Mouse (Mus musculus) Patski (cell line): ENCODE measurements around the gene Gper1. TPM values are rescaled to one million over a fixed set of nuclear protein-coding genes. Genes with fewer than 3 reads are reported as not detected.
A peak's percentile ranks its signal among the peaks of the same experiment; 100 is the strongest.

ENCODE experiments used
- ATAC-seq: fragments of 100-300 bp; one replicate; pipeline ENCODE4 v1.8.0; 2021
- CTCF ChIA-PET: fragments of 350-600 bp; sonication (Branson Sonifier 250); formaldehyde crosslinking; loops from one replicate; lab custom pipeline; 2022; ENCODE audit warnings: inconsistent platforms; lab: Charles Lee
- POLR2A ChIA-PET: fragments of 350-600 bp; sonication (Branson Sonifier 250); formaldehyde crosslinking; loops from one replicate; lab custom pipeline; 2022; ENCODE audit warnings: antibody characterized with exemption, inconsistent platforms; lab: Charles Lee
- DNase-seq: peaks from one replicate; pipeline ENCODE4 v3.0.0-alpha.2; 2011; ENCODE audit warnings: low read depth, low spot score
- H3K27me3 ChIP-seq: fragments of 371-371 bp; one replicate; pipeline ENCODE4 v1.5.1; 2021
- CTCF ChIP-seq: fragments of 100-300 bp; IDR thresholded peaks from one replicate; pipeline ENCODE4 v1.5.1; 2021
- in situ Hi-C: fragments of 300-500 bp; cut with MboI; formaldehyde crosslinking; loops from 3 replicates; pipeline ENCODE4 v1.11.1; 2018; ENCODE audit warnings: low pct_unique_long_range_greater_than_20kb, mixed read lengths
- polyA plus RNA-seq: library from polyadenylated mRNA; unstranded; gene quantifications from one replicate; pipeline ENCODE4 v1.2.3, GENCODE M21; 2021

Gene Gper1
- polyA plus RNA-seq, 1 experiment from 2014 or later: 0.58 TPM

DNA sequence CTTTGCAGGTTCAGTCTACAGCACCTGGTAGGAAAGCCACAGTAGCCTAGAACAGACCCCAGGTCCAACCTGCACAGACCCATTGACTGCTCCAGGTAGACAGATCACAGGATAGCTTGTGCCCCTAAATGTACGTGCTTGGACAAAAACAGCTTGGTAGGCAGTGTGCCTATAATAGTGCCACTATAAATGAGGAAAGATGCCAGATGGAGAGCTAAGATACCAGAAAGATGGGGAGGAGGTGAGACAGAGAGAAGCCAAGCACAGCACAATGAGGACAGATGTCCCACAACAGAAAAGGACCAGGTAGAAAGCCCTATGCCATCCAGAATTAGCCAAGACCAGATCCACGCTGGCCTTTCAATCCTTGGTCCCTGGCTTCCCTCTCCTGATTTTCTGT is 20.8 kb upstream of the Gper1 start:
- ChIA-PET CTCF (interaction anchor here (1.1 to 2.1 kb wide), 3 partner anchors 37 to 120 kb away, joined by 3 to 6 read pairs (median 3); no protein-coding TSS in a partner anchor), POLR2A (no interaction called here)
- no peak for ATAC-seq
- TF ChIP-seq CTCF: no peak
- no peak for DNase-seq
- in situ Hi-C loops: loop anchor here (5.0 kb wide), 1 partner anchor 40 kb away; no protein-coding TSS in a partner anchor
- no peaks in the 10 kb centered on the region for H3K27me3 ChIP-seq

DNA sequence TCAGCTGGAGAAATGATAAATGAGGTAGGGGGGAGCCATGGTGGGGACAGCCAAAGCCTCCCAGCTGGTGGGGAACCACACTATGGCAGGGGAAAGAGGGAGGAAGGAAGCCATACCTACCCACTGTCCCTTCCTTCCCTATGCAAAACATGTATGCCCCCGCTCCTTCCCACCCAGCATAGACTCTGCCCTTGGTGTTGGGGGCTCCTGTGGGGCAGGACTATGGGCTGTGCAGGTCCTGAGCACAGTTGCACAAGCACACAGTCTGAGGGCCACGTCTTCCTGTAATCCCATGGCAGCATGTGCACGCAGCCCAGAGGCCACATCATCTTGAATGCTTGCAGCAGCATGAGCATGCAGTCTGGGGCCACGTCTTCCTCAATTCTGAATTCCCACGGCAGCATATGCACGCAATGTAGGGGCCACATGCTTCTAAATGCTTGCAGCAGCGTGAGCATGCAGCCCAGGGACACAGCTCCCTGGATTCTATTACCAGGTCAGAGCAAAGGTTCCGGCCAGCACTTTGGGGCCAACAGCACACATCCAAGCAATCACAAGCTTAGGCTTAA is 19.2 kb upstream of the Gper1 start:
- ChIA-PET POLR2A (no interaction called here), CTCF (no interaction called here)
- DNase-seq (no peak), ATAC-seq (no peak)
- in situ Hi-C loops: loop anchor here (5.0 kb wide), 1 partner anchor 41 kb away; no protein-coding TSS in a partner anchor
- no peak for TF ChIP-seq CTCF
- no peaks in the 10 kb centered on the region for H3K27me3 ChIP-seq

DNA sequence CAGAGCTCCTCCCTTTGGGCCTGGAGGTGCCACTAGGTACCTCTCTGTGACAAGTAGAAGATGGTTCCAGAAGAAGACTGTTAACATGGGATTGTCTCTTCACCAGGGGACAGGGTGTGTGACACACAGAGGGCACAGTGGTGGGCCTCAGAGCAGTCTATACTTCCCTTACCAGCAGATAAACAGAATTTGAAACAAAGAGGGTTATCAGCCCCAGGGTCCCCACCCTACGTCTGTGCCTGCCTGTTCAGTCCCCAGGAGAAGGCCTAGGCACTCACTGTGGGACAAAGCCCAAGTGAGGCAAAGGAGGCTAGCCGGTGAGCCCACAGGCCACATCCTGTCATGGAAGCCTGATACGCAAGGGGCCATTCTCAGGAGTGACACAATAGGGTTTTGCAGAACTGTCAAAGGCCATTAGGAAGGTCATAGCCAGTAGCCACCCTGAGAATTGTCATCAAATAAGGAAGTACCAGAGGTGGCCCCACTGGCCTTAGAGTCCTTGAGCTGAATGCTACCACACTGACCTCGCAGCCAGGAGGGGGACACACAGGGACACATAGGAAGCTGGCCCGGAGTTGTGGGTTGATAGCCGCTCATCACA is 18.1 kb upstream of the Gper1 start, which contains the start of gene C130050O18Rik:
Gene C130050O18Rik, plus strand, starts transcription at position 480 of the 601 bp plus-strand sequence.
- POLR2A ChIA-PET: no interaction called here
- in situ Hi-C loops: loop anchor here (5.0 kb wide), 1 partner anchor 43 kb away; no protein-coding TSS in a partner anchor
- no peak for TF ChIP-seq CTCF
- no peak for DNase-seq
- CTCF ChIA-PET: no interaction called here
- no peaks in the 10 kb centered on the region for H3K27me3 ChIP-seq
- ATAC-seq: no peak

DNA sequence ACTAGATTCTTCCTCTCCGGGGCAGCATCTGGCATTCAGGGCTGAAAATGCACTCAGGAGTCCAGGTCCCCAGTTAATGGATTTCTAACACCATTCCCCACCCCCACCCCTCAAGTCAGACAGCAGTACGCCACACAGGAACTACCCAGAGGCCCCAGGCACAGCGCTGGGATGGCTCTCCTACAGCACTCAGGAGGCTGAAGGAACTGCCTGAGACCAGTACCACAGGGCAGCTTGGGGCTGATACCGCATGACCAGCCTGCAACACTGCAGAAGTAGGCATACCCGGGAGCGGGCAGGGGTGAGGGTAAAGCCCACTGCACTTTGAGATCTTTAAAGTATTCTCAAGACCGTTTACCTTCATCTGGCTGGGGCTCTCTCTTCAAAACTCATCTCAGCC is 17.5 kb upstream of the Gper1 start:
- ChIA-PET POLR2A (no interaction called here), CTCF (no interaction called here)
- H3K27me3 ChIP-seq: no peaks in the 10 kb centered on the region
- no peak for ATAC-seq
- no peak for TF ChIP-seq CTCF
- in situ Hi-C loops: no loop called here
- no peak for DNase-seq

DNA sequence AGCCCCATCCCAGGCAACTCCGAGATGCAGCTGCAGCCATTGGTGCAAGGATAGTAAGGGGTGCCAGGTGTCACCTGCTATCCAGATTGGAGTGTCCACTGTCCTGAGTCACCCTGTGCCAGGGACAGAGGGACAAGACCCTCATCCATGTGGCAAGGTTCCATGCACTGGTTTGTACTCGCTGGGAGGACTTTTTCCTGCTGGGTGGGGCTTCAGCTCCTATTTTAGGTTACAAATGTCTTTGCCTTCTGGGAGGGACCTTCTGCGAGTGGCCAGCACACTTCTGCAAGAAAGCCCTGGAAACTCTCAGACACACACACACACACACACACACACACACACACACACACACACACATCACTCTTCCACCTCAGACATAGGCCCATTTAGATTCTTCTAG is 17.0 kb upstream of the Gper1 start:
- CTCF ChIA-PET: no interaction called here
- no peak for TF ChIP-seq CTCF
- no peaks in the 10 kb centered on the region for H3K27me3 ChIP-seq
- no peak for ATAC-seq
- POLR2A ChIA-PET: no interaction called here
- in situ Hi-C loops: no loop called here
- no peak for DNase-seq

DNA sequence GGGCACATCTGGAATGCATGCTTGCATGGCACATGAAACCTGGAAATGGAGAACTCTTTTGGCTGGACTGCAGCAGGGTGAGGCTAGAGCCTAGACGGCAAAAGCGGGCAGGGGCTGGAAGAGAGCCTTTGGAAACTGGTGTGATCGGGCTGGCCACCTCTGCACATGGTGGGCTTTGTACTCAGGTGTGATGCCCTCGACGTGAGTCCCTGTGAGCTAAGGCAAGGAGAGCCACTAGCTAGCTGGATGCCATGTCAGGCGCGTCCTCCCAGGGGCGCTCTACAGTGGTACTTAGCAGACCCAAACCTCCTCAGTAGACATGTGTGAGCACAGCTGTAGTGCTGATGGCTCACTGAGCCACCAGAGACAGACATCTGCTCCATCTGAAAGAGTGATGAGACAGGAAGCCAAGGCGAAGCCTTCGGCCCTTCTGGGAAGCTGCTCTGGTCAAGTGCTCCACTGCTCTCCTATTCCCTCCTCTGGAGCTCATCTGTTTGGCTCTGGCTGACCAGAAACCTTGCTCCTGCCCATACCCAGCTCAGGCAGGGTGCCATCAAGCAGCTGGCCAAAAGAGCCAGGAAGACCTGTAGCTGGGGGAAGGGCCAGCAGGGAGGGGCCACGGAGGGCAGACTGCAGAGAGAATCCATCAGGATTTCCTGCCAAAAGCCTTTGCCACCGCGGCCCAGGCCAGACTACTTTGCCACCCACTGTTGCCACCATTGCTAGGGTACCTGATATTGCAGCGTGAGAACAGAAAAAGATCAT is 15.6 kb upstream of the Gper1 start:
- ChIA-PET POLR2A (no interaction called here), CTCF (interaction anchor here (0.7 to 1.2 kb wide), 3 partner anchors 10 to 76 kb away, joined by 3 read pairs; no protein-coding TSS in a partner anchor)
- in situ Hi-C loops: no loop called here
- ATAC-seq: no peak
- DNase-seq: no peak
- TF ChIP-seq CTCF: no peak
- H3K27me3 ChIP-seq: no peaks in the 10 kb centered on the region

DNA sequence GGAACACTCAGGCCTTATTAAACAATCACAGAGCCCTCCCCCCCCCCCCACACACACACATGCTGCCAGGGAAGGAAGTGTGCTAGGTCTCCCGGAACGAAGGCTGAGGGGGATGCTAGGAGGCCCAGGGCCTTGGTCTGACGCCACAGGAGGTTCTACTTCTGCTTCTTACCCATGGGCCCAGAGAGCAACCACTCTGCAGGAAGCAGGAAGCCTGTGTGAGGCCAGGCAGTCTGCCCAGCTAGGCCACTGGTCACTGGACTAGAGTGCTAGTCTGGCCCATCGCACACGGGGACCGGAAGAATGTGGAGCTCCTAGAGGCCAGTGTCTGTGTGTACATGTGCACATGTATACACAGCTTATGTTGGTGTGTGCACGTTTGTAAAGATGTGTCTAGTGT is 14.4 kb upstream of the Gper1 start:
- TF ChIP-seq CTCF: no peak
- ATAC-seq (no peak), DNase-seq (no peak)
- H3K27me3 ChIP-seq: no peaks in the 10 kb centered on the region
- ChIA-PET POLR2A (interaction anchor here (0.7 kb wide), 2 partner anchors 9 to 44 kb away, joined by 3 to 4 read pairs; no protein-coding TSS in a partner anchor), CTCF (interaction anchor here (1.0 to 1.9 kb wide), 5 partner anchors 8 to 19 kb away, joined by 3 to 8 read pairs (median 3); no protein-coding TSS in a partner anchor)
- in situ Hi-C loops: no loop called here

DNA sequence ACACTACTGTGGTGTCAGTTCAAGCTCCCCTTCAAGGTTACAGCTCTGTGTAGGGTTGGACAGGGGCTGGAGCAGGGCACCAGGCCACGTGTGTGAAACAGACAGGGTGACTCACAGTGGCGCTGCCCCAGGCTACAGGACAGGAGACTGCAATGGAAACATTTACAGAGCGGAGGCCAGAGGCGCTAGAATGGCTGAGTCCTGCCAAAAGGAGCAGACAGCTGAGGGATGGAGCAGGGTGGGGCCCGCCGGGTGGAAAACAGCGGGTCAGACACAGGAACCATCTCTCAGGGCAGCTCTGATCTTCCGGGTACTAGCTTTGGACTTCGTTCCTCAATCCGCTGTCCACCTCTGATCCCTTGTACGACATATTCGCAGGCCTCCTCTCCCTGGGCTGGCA is 13.5 kb upstream of the Gper1 start:
- no peak for TF ChIP-seq CTCF
- ChIA-PET POLR2A (interaction anchor here (0.7 kb wide), 1 partner anchor 10 kb away, joined by 4 read pairs; no protein-coding TSS in a partner anchor), CTCF (interaction anchor here (1.0 to 1.9 kb wide), 4 partner anchors 11 to 16 kb away, joined by 3 to 8 read pairs (median 4); partner anchors contain the start of gene Gper1)
- H3K27me3 ChIP-seq: no peaks in the 10 kb centered on the region
- DNase-seq (peak; percentile 91), ATAC-seq (peak; percentile 82)
- in situ Hi-C loops: no loop called here

DNA sequence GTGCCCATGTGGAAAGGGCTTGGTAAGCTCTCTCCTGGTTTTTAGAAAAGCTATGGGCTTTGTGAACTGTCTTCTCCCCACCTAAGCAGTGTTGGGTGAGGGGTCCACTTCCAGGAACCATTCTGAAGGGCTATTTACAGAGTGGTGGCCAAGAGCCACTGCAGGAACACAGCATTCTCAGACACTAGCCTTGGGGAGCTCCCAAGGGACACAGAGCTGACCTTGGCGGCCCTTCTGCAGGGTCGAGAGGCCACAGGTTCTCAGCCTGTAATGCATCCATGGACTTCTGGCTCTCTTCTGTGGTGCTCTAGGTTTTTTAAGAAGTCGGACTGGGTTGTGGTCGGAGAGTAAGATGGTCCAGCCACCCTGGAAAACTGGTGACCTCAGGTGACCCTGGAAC is 12.9 kb upstream of the Gper1 start:
- ATAC-seq: no peak
- POLR2A ChIA-PET: no interaction called here
- no peak for DNase-seq
- CTCF ChIA-PET: interaction anchor here (1.5 to 2.0 kb wide), 4 partner anchors 11 to 15 kb away, joined by 3 to 8 read pairs (median 5); partner anchors contain the start of gene Gper1
- no peaks in the 10 kb centered on the region for H3K27me3 ChIP-seq
- in situ Hi-C loops: no loop called here
- no peak for TF ChIP-seq CTCF

DNA sequence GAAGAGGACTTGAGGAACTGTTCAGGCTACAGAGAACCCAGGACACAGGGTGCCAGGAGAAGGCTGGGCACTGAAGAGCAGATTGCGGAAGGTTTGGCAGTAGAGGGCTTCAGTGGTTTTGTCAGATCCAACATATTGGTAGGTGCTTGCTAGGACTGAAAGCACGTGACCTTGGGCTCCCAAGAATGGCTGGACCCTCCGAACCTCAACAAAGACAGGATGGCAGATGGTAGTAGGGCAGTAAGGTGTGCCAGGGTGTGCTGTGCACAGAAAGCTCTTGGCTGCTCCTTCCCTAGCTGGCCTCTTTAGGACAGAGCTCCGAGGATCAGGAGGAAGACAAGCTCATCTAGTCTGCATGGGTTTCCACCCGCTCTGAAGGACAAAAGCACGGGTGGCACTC is 11.8 kb upstream of the Gper1 start:
- POLR2A ChIA-PET: interaction anchor here (1.1 kb wide), 1 partner anchor 14 kb away, joined by 4 read pairs; no protein-coding TSS in a partner anchor
- ATAC-seq: no peak

More for the DNA sequence above, 11.8 kb upstream of the Gper1 start:
- DNase-seq: no peak
- no peak for TF ChIP-seq CTCF
- in situ Hi-C loops: no loop called here
- H3K27me3 ChIP-seq: no peaks in the 10 kb centered on the region
- CTCF ChIA-PET: interaction anchor here (2.0 kb wide), 1 partner anchor 13 kb away, joined by 6 read pairs; no protein-coding TSS in a partner anchor
